Mouse (Mus musculus) ES-Bruce4 (cell line): ENCODE data around the gene Igfbpl1.

Experiments used
- CTCF ChIP-seq: IDR thresholded peaks from one replicate; pipeline ENCODE4 v1.8.1; 2011; ENCODE audit warnings: low read depth, low read length
- EP300 ChIP-seq: IDR thresholded peaks from 2 replicates; pipeline ENCODE4 v1.6.1; 2011; ENCODE audit warnings: low read depth, low read length; ENCODE audit not compliant: insufficient read depth
- POLR2A ChIP-seq: IDR thresholded peaks from one replicate; pipeline ENCODE4 v1.8.1; 2011; ENCODE audit warnings: low read length; ENCODE audit not compliant: insufficient read depth

DNA sequence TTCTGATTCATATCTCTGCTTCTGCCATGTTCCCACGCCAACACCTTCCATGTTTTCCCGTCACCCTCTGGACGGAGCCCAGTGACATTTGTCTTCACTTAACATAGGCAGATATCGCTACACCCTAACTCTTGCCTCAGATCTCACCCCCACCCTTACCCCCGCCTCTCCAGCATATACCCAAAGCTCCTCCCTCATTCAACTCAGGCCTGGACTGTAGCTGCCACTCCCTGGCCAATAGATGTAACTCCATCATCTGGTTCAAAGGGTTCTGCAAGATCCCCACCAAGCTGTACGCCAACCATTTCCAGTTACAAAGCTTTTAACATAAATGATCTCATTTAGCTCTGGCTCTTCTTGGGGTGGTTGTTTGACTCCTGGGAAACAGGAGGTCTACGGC lies 59.9 kb downstream of the Igfbpl1 start:
- TF ChIP-seq POLR2A (no peak), EP300 (no peak), CTCF (no peak)
